Mouse (Mus musculus): Measurements from ENCODE around the gene Cx3cr1. TPM values are rescaled to one million over a fixed set of nuclear protein-coding genes. Genes with fewer than 3 reads are reported as not detected.

Cx3cr1 gene
- polyA plus RNA-seq, 1 experiment from 2014 or later, result 9.8 TPM

- Histone ChIP-seq H3K4me1 (ENCODE audit: control insufficient read depth, insufficient read depth, low read length) (no peaks in the 10 kb centered on the region), H3K9me3 (ENCODE audit: control insufficient read depth, low read length) (no peaks in the 10 kb centered on the region), H3K4me3 (ENCODE audit: low read depth, low read length) (no peak overlapping the region), H3K27me3 (replicated peaks; ENCODE audit: control insufficient read depth, insufficient read depth, low read length) (no peaks in the 10 kb centered on the region), H3K36me3 (ENCODE audit: control insufficient read depth, insufficient read depth, low read length) (peaks cover 91% of the 10 kb centered on the region), H3K4me2 (ENCODE audit: low read depth, low read length) (no peak overlapping the region), H3K9ac (ENCODE audit: low read depth, low read length) (no peak overlapping the region), H3K27ac (replicated peaks; ENCODE audit: low read depth, low read length) (no peak overlapping the region)
- 73% methylated on average over 13 of the region's 13 CpGs for WGBS
- ATAC-seq (ENCODE audit: low read depth) (no peak), DNase-seq (ENCODE audit: low spot score) (no peak)
Measured at GRCm38 (mm10) chr9:119913087-119913838, 156.4 kb downstream of the Cx3cr1 start.

GRCm38 (mm10) chr9:119909931-119910330 is 159.7 kb downstream of the Cx3cr1 start:
- H3K27ac ChIP-seq (replicated peaks; ENCODE audit: low read depth, low read length), result no peak overlapping the region
- 96% methylated on average over 3 of the region's 3 CpGs for WGBS
- no peak overlapping the region for H3K9ac ChIP-seq (ENCODE audit: low read depth, low read length)
- H3K4me1 ChIP-seq (ENCODE audit: control insufficient read depth, insufficient read depth, low read length), result no peaks in the 10 kb centered on the region
- H3K4me2 ChIP-seq (ENCODE audit: low read depth, low read length), result no peak overlapping the region
- DNase-seq (ENCODE audit: low spot score) (no peak), ATAC-seq (ENCODE audit: low read depth) (no peak)
- no peaks in the 10 kb centered on the region for H3K9me3 ChIP-seq (ENCODE audit: control insufficient read depth, low read length)
- peaks cover 96% of the 10 kb centered on the region for H3K36me3 ChIP-seq (ENCODE audit: control insufficient read depth, insufficient read depth, low read length)
- no peaks in the 10 kb centered on the region for H3K27me3 ChIP-seq (replicated peaks; ENCODE audit: control insufficient read depth, insufficient read depth, low read length)
- no peak overlapping the region for H3K4me3 ChIP-seq (ENCODE audit: low read depth, low read length)

GRCm38 (mm10) chr9:119908708-119909107 is 161.0 kb downstream of the Cx3cr1 start:
- Histone ChIP-seq H3K27me3 (replicated peaks; ENCODE audit: control insufficient read depth, insufficient read depth, low read length) (no peaks in the 10 kb centered on the region), H3K4me1 (ENCODE audit: control insufficient read depth, insufficient read depth, low read length) (no peaks in the 10 kb centered on the region), H3K4me3 (ENCODE audit: low read depth, low read length) (no peak overlapping the region), H3K27ac (replicated peaks; ENCODE audit: low read depth, low read length) (no peak overlapping the region), H3K36me3 (ENCODE audit: control insufficient read depth, insufficient read depth, low read length) (peaks cover 96% of the 10 kb centered on the region), H3K9me3 (ENCODE audit: control insufficient read depth, low read length) (no peaks in the 10 kb centered on the region), H3K9ac (ENCODE audit: low read depth, low read length) (no peak overlapping the region), H3K4me2 (ENCODE audit: low read depth, low read length) (no peak overlapping the region)
- ATAC-seq (ENCODE audit: low read depth) (no peak), DNase-seq (ENCODE audit: low spot score) (no peak)
- WGBS, result 86% methylated on average over 3 of the region's 3 CpGs

- Histone ChIP-seq H3K4me1 (ENCODE audit: control insufficient read depth, insufficient read depth, low read length) (no peaks in the 10 kb centered on the region), H3K4me2 (ENCODE audit: low read depth, low read length) (no peak overlapping the region), H3K36me3 (ENCODE audit: control insufficient read depth, insufficient read depth, low read length) (peaks cover 51% of the 10 kb centered on the region), H3K4me3 (ENCODE audit: low read depth, low read length) (no peak overlapping the region), H3K27me3 (replicated peaks; ENCODE audit: control insufficient read depth, insufficient read depth, low read length) (no peaks in the 10 kb centered on the region), H3K9ac (ENCODE audit: low read depth, low read length) (no peak overlapping the region), H3K9me3 (ENCODE audit: control insufficient read depth, low read length) (no peaks in the 10 kb centered on the region), H3K27ac (replicated peaks; ENCODE audit: low read depth, low read length) (no peak overlapping the region)
- 81% methylated on average over 12 of the region's 12 CpGs for WGBS
- ATAC-seq (ENCODE audit: low read depth), result no peak
- no peak for DNase-seq (ENCODE audit: low spot score)
Measured at GRCm38 (mm10) chr9:119902410-119903151, 167.1 kb downstream of the Cx3cr1 start.

GRCm38 (mm10) chr9:119899446-119899845 is 170.2 kb downstream of the Cx3cr1 start:
- no peaks in the 10 kb centered on the region for H3K27me3 ChIP-seq (replicated peaks; ENCODE audit: control insufficient read depth, insufficient read depth, low read length)
- no peak overlapping the region for H3K9ac ChIP-seq (ENCODE audit: low read depth, low read length)
- peaks cover 7% of the 10 kb centered on the region for H3K4me1 ChIP-seq (ENCODE audit: control insufficient read depth, insufficient read depth, low read length)
- ATAC-seq (ENCODE audit: low read depth) (no peak), DNase-seq (ENCODE audit: low spot score) (no peak)
- peaks cover 22% of the 10 kb centered on the region for H3K36me3 ChIP-seq (ENCODE audit: control insufficient read depth, insufficient read depth, low read length)
- no peak overlapping the region for H3K27ac ChIP-seq (replicated peaks; ENCODE audit: low read depth, low read length)
- H3K4me2 ChIP-seq (ENCODE audit: low read depth, low read length), result no peak overlapping the region
- H3K9me3 ChIP-seq (ENCODE audit: control insufficient read depth, low read length), result no peaks in the 10 kb centered on the region
- 78% methylated on average over 2 of the region's 2 CpGs for WGBS
- H3K4me3 ChIP-seq (ENCODE audit: low read depth, low read length), result no peak overlapping the region

GRCm38 (mm10) chr9:119895040-119895721 is 174.5 kb downstream of the Cx3cr1 start:
- Histone ChIP-seq H3K9me3 (ENCODE audit: control insufficient read depth, low read length) (no peaks in the 10 kb centered on the region), H3K4me1 (ENCODE audit: control insufficient read depth, insufficient read depth, low read length) (peaks cover 7% of the 10 kb centered on the region), H3K4me3 (ENCODE audit: low read depth, low read length) (peak overlapping the region; percentile 91), H3K27ac (replicated peaks; ENCODE audit: low read depth, low read length) (peak overlapping the region; percentile 73), H3K36me3 (ENCODE audit: control insufficient read depth, insufficient read depth, low read length) (no peaks in the 10 kb centered on the region), H3K27me3 (replicated peaks; ENCODE audit: control insufficient read depth, insufficient read depth, low read length) (no peaks in the 10 kb centered on the region), H3K4me2 (ENCODE audit: low read depth, low read length) (peak overlapping the region; percentile 92), H3K9ac (ENCODE audit: low read depth, low read length) (peak overlapping the region; percentile 90)
- DNase-seq (ENCODE audit: low spot score) (peak; percentile 23), ATAC-seq (ENCODE audit: low read depth) (peak; percentile 70)
- WGBS, result under 1% methylated on average over 28 of the region's 71 CpGs

GRCm38 (mm10) chr9:119894339-119895009 is 175.2 kb downstream of the Cx3cr1 start, which contains the start of gene Wdr48:
Gene Wdr48 (plus strand): TSS chr9:119894878.
- Histone ChIP-seq H3K9ac (ENCODE audit: low read depth, low read length) (peak within 1 kb of the TSS; percentile 90), H3K27me3 (replicated peaks; ENCODE audit: control insufficient read depth, insufficient read depth, low read length) (no peaks in the 10 kb centered on the region), H3K36me3 (ENCODE audit: control insufficient read depth, insufficient read depth, low read length) (no peaks in the 10 kb centered on the region), H3K9me3 (ENCODE audit: control insufficient read depth, low read length) (no peaks in the 10 kb centered on the region), H3K4me1 (ENCODE audit: control insufficient read depth, insufficient read depth, low read length) (peaks cover 7% of the 10 kb centered on the region), H3K4me2 (ENCODE audit: low read depth, low read length) (peak within 1 kb of the TSS; percentile 92), H3K27ac (replicated peaks; ENCODE audit: low read depth, low read length) (peak within 1 kb of the TSS; percentile 73), H3K4me3 (ENCODE audit: low read depth, low read length) (peak within 1 kb of the TSS; percentile 91)
- peak; percentile 100 for DNase-seq (ENCODE audit: low spot score)
- ATAC-seq (ENCODE audit: low read depth), result peak; percentile 100
- WGBS, result 6% methylated on average over 18 of the region's 34 CpGs

GRCm38 (mm10) chr9:119893881-119894280 is 175.8 kb downstream of the Cx3cr1 start:
- Histone ChIP-seq H3K9me3 (ENCODE audit: control insufficient read depth, low read length) (no peaks in the 10 kb centered on the region), H3K9ac (ENCODE audit: low read depth, low read length) (no peak overlapping the region; the same call in 1 of the 2 replicates), H3K4me2 (ENCODE audit: low read depth, low read length) (peak overlapping the region; percentile 92; the same call in 1 of the 2 replicates), H3K4me3 (ENCODE audit: low read depth, low read length) (no peak overlapping the region), H3K4me1 (ENCODE audit: control insufficient read depth, insufficient read depth, low read length) (peaks cover 7% of the 10 kb centered on the region), H3K36me3 (ENCODE audit: control insufficient read depth, insufficient read depth, low read length) (no peaks in the 10 kb centered on the region), H3K27ac (replicated peaks; ENCODE audit: low read depth, low read length) (0 out of 2 replicates have a peak overlapping the region, but pooled peaks have one; percentile 71), H3K27me3 (replicated peaks; ENCODE audit: control insufficient read depth, insufficient read depth, low read length) (no peaks in the 10 kb centered on the region)
- no peak for DNase-seq (ENCODE audit: low spot score)
- WGBS, result 86% methylated on average over 5 of the region's 5 CpGs
- ATAC-seq (ENCODE audit: low read depth), result no peak
